Mouse (Mus musculus) erythroblast, embryonic 14.5 days (primary cell): Measurements from ENCODE around the gene Cxcr4. TPM values are rescaled to one million over a fixed set of nuclear protein-coding genes. Genes with fewer than 3 reads are reported as not detected.

ENCODE experiments used
- H3K27me3 ChIP-seq: 2 replicates; pipeline ENCODE4 v1.6.1; 2012; ENCODE audit warnings: inconsistent platforms; ENCODE audit not compliant: control insufficient read depth
- H3K36me3 ChIP-seq: 2 replicates; pipeline ENCODE4 v1.6.1; 2012; ENCODE audit warnings: mild to moderate bottlenecking, inconsistent platforms; ENCODE audit not compliant: control insufficient read depth
- H3K4me1 ChIP-seq: 2 replicates; pipeline ENCODE4 v1.6.1; 2012; ENCODE audit warnings: inconsistent platforms; ENCODE audit not compliant: control insufficient read depth
- H3K4me3 ChIP-seq: replicated peaks from 2 replicates; pipeline ENCODE3; 2012; ENCODE audit warnings: moderate library complexity, mild to moderate bottlenecking, inconsistent platforms
- H3K9me3 ChIP-seq: 2 replicates; pipeline ENCODE4 v1.6.1; 2012; ENCODE audit warnings: low read length, inconsistent platforms, mixed read lengths; ENCODE audit not compliant: control insufficient read depth
- GATA1 ChIP-seq: IDR thresholded peaks from 2 replicates; pipeline ENCODE4 v1.6.1; 2012; ENCODE audit warnings: low read length, inconsistent platforms, mixed read lengths
- TAL1 ChIP-seq: IDR thresholded peaks from 3 replicates; pipeline ENCODE4 v1.6.1; 2012; ENCODE audit warnings: low read length, inconsistent platforms, mixed read lengths
- polyA plus RNA-seq: library from polyadenylated mRNA; stranded (reverse); fragments of >175 nt; gene quantifications from 2 replicates; pipeline ENCODE4 v1.2.3, GENCODE M21; 2012

The Cxcr4 gene
- polyA plus RNA-seq, 1 experiment = not detected

GRCm38 (mm10) chr1:128542555-128542954, 49.5 kb downstream of the Cxcr4 start:
- TF ChIP-seq GATA1 (no peak), TAL1 (no peak)
- H3K9me3 ChIP-seq = no peaks in the 10 kb centered on the region

GRCm38 (mm10) chr1:128540213-128540612, 51.9 kb downstream of the Cxcr4 start:
- H3K36me3 ChIP-seq = no peaks in the 10 kb centered on the region
- H3K27me3 ChIP-seq = no peaks in the 10 kb centered on the region
- H3K4me1 ChIP-seq = no peaks in the 10 kb centered on the region
- H3K4me3 ChIP-seq = no peak overlapping the region
- TF ChIP-seq GATA1 = no peak
- no peak for TF ChIP-seq TAL1
- no peaks in the 10 kb centered on the region for H3K9me3 ChIP-seq

More at GRCm38 (mm10) chr1:128542555-128542954, 49.5 kb downstream of the Cxcr4 start:
- Histone ChIP-seq H3K4me3 (no peak overlapping the region), H3K36me3 (no peaks in the 10 kb centered on the region), H3K4me1 (no peaks in the 10 kb centered on the region), H3K27me3 (no peaks in the 10 kb centered on the region)

GRCm38 (mm10) chr1:128539555-128539954, 52.5 kb downstream of the Cxcr4 start:
- H3K4me1 ChIP-seq = no peaks in the 10 kb centered on the region
- TF ChIP-seq GATA1 (no peak), TAL1 (no peak)

More at GRCm38 (mm10) chr1:128539555-128539954, 52.5 kb downstream of the Cxcr4 start:
- Histone ChIP-seq H3K27me3 (no peaks in the 10 kb centered on the region), H3K9me3 (no peaks in the 10 kb centered on the region), H3K4me3 (no peak overlapping the region), H3K36me3 (no peaks in the 10 kb centered on the region)

Other genes starting within 250 kb of the Cxcr4 start
- 3.2 and 3.9 TPM in 2 replicates for gene Mcm6, start 232.6 kb downstream of the Cxcr4 start, polyA plus RNA-seq
- gene Dars, start 174.9 kb downstream of the Cxcr4 start, polyA plus RNA-seq = 4.9 and 5.1 TPM in 2 replicates